Comparison of ENCODE assay signal across 8 mouse cellular contexts in the genomic region with DNA sequence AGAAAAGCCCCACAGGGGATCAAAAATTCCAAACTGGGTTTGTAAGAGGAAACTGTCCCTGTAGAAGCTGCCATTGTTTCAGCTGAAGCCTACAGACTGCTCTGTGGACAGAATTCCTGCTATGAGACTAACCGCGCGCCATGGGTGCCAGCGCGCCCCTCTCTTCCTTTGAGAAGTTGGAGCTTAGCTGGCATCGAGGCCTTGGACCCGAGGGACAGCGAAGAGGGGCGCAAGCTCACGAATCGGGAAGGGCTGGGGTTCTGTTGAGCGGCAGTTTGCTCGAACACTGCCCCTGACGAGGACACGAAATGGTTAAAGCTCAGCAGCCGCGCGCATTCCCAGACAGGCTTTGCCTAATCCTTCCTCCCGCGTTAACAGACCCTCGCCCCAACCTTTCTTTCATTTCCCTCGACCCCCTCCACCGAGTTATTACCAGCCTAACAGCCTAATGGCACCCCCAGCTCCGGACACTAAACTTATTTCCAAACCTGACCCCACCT. TPM values are rescaled to one million over a fixed set of nuclear protein-coding genes. Genes with fewer than 3 reads are reported as not detected.
DNase-seq lines count a peak whose midpoint lies in the region; ATAC-seq and TF ChIP-seq lines count a peak whose summit lies in the region.

No protein-coding gene starts in this region.

- peaks cover 22% of the 10 kb centered on the region for H3K4me1 ChIP-seq in neural tube, embryonic 12.5 days

- intact Hi-C loops in gastrocnemius, adult 2 months (cut with DNase I): loop anchor here (1.0 to 10.0 kb wide), 6 partner anchors 72 to 1557 kb away; no protein-coding TSS in a partner anchor

- peak overlapping the region; percentile 84 for H3K27ac ChIP-seq in gastrocnemius, adult 2 months
- peak overlapping the region; percentile 90 for H3K27ac ChIP-seq in neural tube, embryonic 12.5 days

- peak; percentile 36 for DNase-seq in gastrocnemius, adult 2 months
- no peak for DNase-seq in gastrocnemius, adult 18-20 months (ENCODE audit: low spot score)
- peak; percentile 8 to 24 for DNase-seq in urinary bladder, adult 18-20 months (ENCODE audit: low spot score in 2 of 2)
- no peak for DNase-seq in urinary bladder, postnatal 14 days (ENCODE audit: low spot score)
- DNase-seq in gastrocnemius, postnatal 25 days: peak; percentile 29
- DNase-seq in kidney, postnatal 4 days: peak; percentile 64 to 76
- DNase-seq in c-Kit-positive CD71-positive TER-119-positive erythroid progenitor cells, embryonic 14.5 days (ENCODE audit: low spot score): no peak

- TF ChIP-seq CTCF in gastrocnemius, adult 2 months (IDR thresholded peaks at IDR 0.05): no peak

- H3K4me3 ChIP-seq in gastrocnemius, adult 2 months: peak overlapping the region; percentile 96
- peak overlapping the region; percentile 79 for H3K4me3 ChIP-seq in neural tube, embryonic 12.5 days

- H3K9ac ChIP-seq in neural tube, embryonic 12.5 days: peak overlapping the region; percentile 84

- WGBS in neural tube, embryonic 12.5 days: under 1% methylated on average over 24 of the region's 24 CpGs

- no peaks in the 10 kb centered on the region for H3K27me3 ChIP-seq in neural tube, embryonic 12.5 days (replicated peaks)

- H3K36me3 ChIP-seq in neural tube, embryonic 12.5 days: peaks cover 19% of the 10 kb centered on the region

- no peaks in the 10 kb centered on the region for H3K9me3 ChIP-seq in neural tube, embryonic 12.5 days

- ATAC-seq in neural tube, embryonic 12.5 days (ENCODE audit: low FRiP score, low read depth): peak; percentile 41

- H3K4me2 ChIP-seq in neural tube, embryonic 12.5 days (replicated peaks): peak overlapping the region; percentile 94

RNA-seq across cellular contexts. Expression of gene Fat4, which starts 1.8 kb away (rescaled TPM):
- 1 to 10 TPM; 2.0 to 3.6 TPM for total RNA-seq in gastrocnemius, adult 2 months (2021)
- 1 to 10 TPM; 1.4 to 1.9 TPM for total RNA-seq in gastrocnemius, adult 18-20 months (2021)
- total RNA-seq in gastrocnemius, postnatal 25 days (2021): 1 to 10 TPM; 3.3 to 3.9 TPM
- polyA plus RNA-seq in neural tube, embryonic 12.5 days (2016; fragmentation: Nextera tagmentation; extraction: Ambion mirVana): 12.1 and 13.0 TPM in 2 replicates

Comparison
In these comparisons a context has a peak if more than half of its experiments do, and no peak if none do; other contexts are left out.
1. DNase-seq: peak in gastrocnemius, adult 2 months (single experiment), urinary bladder, adult 18-20 months (2 of 2), gastrocnemius, postnatal 25 days (single experiment) and kidney, postnatal 4 days (2 of 2); none in gastrocnemius, adult 18-20 months (single experiment), urinary bladder, postnatal 14 days (single experiment) and c-Kit-positive CD71-positive TER-119-positive erythroid progenitor cells, embryonic 14.5 days (single experiment).